Comparison of ENCODE assay signal across 14 mouse cellular contexts in the genomic region with DNA sequence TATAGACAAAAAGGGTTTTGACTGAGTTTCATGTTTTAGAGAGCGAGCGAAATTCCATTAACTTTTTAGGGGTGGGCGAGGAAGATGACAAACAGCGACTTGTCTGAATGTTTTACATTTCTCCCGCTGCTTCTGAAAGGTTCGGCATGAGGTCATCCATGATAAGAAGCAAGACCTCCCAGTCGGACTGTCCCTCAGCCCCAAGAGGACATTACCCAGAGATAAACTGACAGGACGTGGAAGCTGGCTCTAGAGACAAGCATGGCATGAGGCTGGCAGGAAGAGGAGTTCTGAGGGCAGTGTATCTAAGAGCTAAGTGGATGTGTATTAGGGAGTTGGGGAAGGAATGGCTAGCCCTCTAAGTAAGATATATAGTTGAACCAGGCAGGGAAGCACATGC.
DNase-seq lines count a peak whose midpoint lies in the region; ATAC-seq and TF ChIP-seq lines count a peak whose summit lies in the region.
"Had no signal": no experiment of that assay in that cellular context is flagged by ENCODE, and none has a peak within 500 bp of the region (broad histone marks: within the 10 kb centered on the region; RNA-seq: fewer than 3 reads in every experiment).

No protein-coding gene starts in this region.

- no peak for TF ChIP-seq CTCF in liver, postnatal 0 days (IDR thresholded peaks at IDR 0.05; ENCODE audit: low read depth)
- TF ChIP-seq CTCF in forebrain, postnatal 0 days (IDR thresholded peaks at IDR 0.05; ENCODE audit: low read depth) = no peak

- H3K27ac ChIP-seq in liver, embryonic 12.5 days = peak overlapping the region; percentile 68
- H3K27ac ChIP-seq in liver, postnatal 0 days (ENCODE audit: low read depth) = no peak overlapping the region
- peak overlapping the region; percentile 81 for H3K27ac ChIP-seq in heart, embryonic 15.5 days
- H3K27ac ChIP-seq in stomach, embryonic 14.5 days (ENCODE audit: low read length) = 0 out of 2 replicates have a peak overlapping the region, but pooled peaks have one; percentile 40
- H3K27ac ChIP-seq in forebrain, postnatal 0 days (ENCODE audit: low read depth, low read length) = no peak overlapping the region
- H3K27ac ChIP-seq: forebrain, embryonic 13.5 days; hindbrain, embryonic 12.5 days had no signal

- no peak overlapping the region for H3K9ac ChIP-seq in liver, embryonic 12.5 days
- no peak overlapping the region for H3K9ac ChIP-seq in liver, postnatal 0 days (replicated peaks)
- H3K9ac ChIP-seq in heart, embryonic 15.5 days = no peak overlapping the region
- H3K9ac ChIP-seq in stomach, embryonic 14.5 days (replicated peaks; ENCODE audit: low read depth, low read length) = no peak overlapping the region
- H3K9ac ChIP-seq in forebrain, postnatal 0 days = no peak overlapping the region
- H3K9ac ChIP-seq: forebrain, embryonic 13.5 days; hindbrain, embryonic 12.5 days; limb, embryonic 13.5 days had no signal

- no peaks in the 10 kb centered on the region for H3K36me3 ChIP-seq in liver, embryonic 12.5 days
- H3K36me3 ChIP-seq in liver, postnatal 0 days (replicated peaks; ENCODE audit: insufficient read depth, low read length) = no peaks in the 10 kb centered on the region
- no peaks in the 10 kb centered on the region for H3K36me3 ChIP-seq in heart, embryonic 15.5 days
- H3K36me3 ChIP-seq in stomach, embryonic 14.5 days (ENCODE audit: control insufficient read depth, insufficient read depth, low read length) = no peaks in the 10 kb centered on the region
- no peaks in the 10 kb centered on the region for H3K36me3 ChIP-seq in forebrain, postnatal 0 days (ENCODE audit: insufficient read depth)
- H3K36me3 ChIP-seq: hindbrain, embryonic 12.5 days; limb, embryonic 13.5 days had no signal

- H3K4me1 ChIP-seq in liver, embryonic 12.5 days = peaks cover 18% of the 10 kb centered on the region
- no peaks in the 10 kb centered on the region for H3K4me1 ChIP-seq in liver, postnatal 0 days (ENCODE audit: insufficient read depth)
- H3K4me1 ChIP-seq in heart, embryonic 15.5 days (replicated peaks) = peaks cover 45% of the 10 kb centered on the region
- H3K4me1 ChIP-seq in stomach, embryonic 14.5 days (ENCODE audit: control insufficient read depth, insufficient read depth, low read length) = peaks cover 26% of the 10 kb centered on the region; the same call in 1 of the 2 replicates
- H3K4me1 ChIP-seq in forebrain, postnatal 0 days (ENCODE audit: insufficient read depth) = peaks cover 4% of the 10 kb centered on the region; the same call in 1 of the 2 replicates

- 31% methylated on average over 8 of the region's 8 CpGs for WGBS in liver, embryonic 12.5 days (ENCODE audit: insufficient replicate concordance)
- 48% methylated on average over 8 of the region's 8 CpGs for WGBS in liver, postnatal 0 days (ENCODE audit: insufficient replicate concordance)
- 21% methylated on average over 8 of the region's 8 CpGs for WGBS in heart, embryonic 15.5 days
- WGBS in stomach, embryonic 14.5 days = 27% methylated on average over 8 of the region's 8 CpGs
- 74% methylated on average over 8 of the region's 8 CpGs for WGBS in forebrain, postnatal 0 days

- 0 out of 2 replicates have a peak, but pooled peaks have one; percentile 42 for ATAC-seq in liver, embryonic 12.5 days
- ATAC-seq in liver, postnatal 0 days = no peak
- ATAC-seq in heart, embryonic 15.5 days (replicated peaks; ENCODE audit: insufficient number of reproducible peaks, insufficient read depth, low FRiP score, low read depth) = no peak
- no peak for ATAC-seq in stomach, embryonic 14.5 days (ENCODE audit: insufficient number of reproducible peaks, insufficient read depth, low FRiP score, low read depth)
- no peak for ATAC-seq in forebrain, postnatal 0 days

- no peak overlapping the region for H3K4me3 ChIP-seq in liver, embryonic 12.5 days
- H3K4me3 ChIP-seq in liver, postnatal 0 days (ENCODE audit: low read depth, low read length) = no peak overlapping the region
- no peak overlapping the region for H3K4me3 ChIP-seq in heart, embryonic 15.5 days
- H3K4me3 ChIP-seq in stomach, embryonic 14.5 days (ENCODE audit: low read depth, low read length) = no peak overlapping the region
- H3K4me3 ChIP-seq in forebrain, postnatal 0 days (ENCODE audit: low read depth, low read length) = no peak overlapping the region
- H3K4me3 ChIP-seq: forebrain, embryonic 13.5 days; hindbrain, embryonic 12.5 days; limb, embryonic 13.5 days had no signal

- no peak for DNase-seq in liver, postnatal 0 days
- DNase-seq in heart, adult 8-10 months (ENCODE audit: low spot score) = peak; percentile 35
- no peak for DNase-seq in left cerebral cortex, adult 8-10 months (ENCODE audit: low spot score in 2 of 2)
- DNase-seq in forebrain, postnatal 0 days = no peak
- DNase-seq: cerebellum, adult 8-10 months; kidney, postnatal 10 days; right cerebral cortex, postnatal 14 days had no signal

- no peak overlapping the region for H3K4me2 ChIP-seq in liver, embryonic 12.5 days
- no peak overlapping the region for H3K4me2 ChIP-seq in liver, postnatal 0 days (ENCODE audit: low read depth, low read length)
- H3K4me2 ChIP-seq in heart, embryonic 15.5 days = peak overlapping the region; percentile 29
- H3K4me2 ChIP-seq in stomach, embryonic 14.5 days (replicated peaks; ENCODE audit: low read depth, low read length) = no peak overlapping the region
- H3K4me2 ChIP-seq in forebrain, postnatal 0 days (ENCODE audit: low read depth) = no peak overlapping the region
- H3K4me2 ChIP-seq: forebrain, embryonic 13.5 days; hindbrain, embryonic 12.5 days; limb, embryonic 13.5 days had no signal

- no peaks in the 10 kb centered on the region for H3K27me3 ChIP-seq in liver, embryonic 12.5 days (replicated peaks)
- no peaks in the 10 kb centered on the region for H3K27me3 ChIP-seq in liver, postnatal 0 days (ENCODE audit: insufficient read depth, low read length)
- no peaks in the 10 kb centered on the region for H3K27me3 ChIP-seq in heart, embryonic 15.5 days
- no peaks in the 10 kb centered on the region for H3K27me3 ChIP-seq in stomach, embryonic 14.5 days (ENCODE audit: control insufficient read depth, insufficient read depth, low read length)
- H3K27me3 ChIP-seq in forebrain, postnatal 0 days (ENCODE audit: insufficient read depth, low read length) = no peaks in the 10 kb centered on the region
- H3K27me3 ChIP-seq: CH12.LX; forebrain, embryonic 13.5 days; hindbrain, embryonic 12.5 days had no signal

- no peaks in the 10 kb centered on the region for H3K9me3 ChIP-seq in liver, embryonic 12.5 days (replicated peaks)
- no peaks in the 10 kb centered on the region for H3K9me3 ChIP-seq in liver, postnatal 0 days (ENCODE audit: low read length)
- no peaks in the 10 kb centered on the region for H3K9me3 ChIP-seq in heart, embryonic 15.5 days (replicated peaks)
- H3K9me3 ChIP-seq in stomach, embryonic 14.5 days (ENCODE audit: control insufficient read depth, low read depth, low read length) = no peaks in the 10 kb centered on the region
- no peaks in the 10 kb centered on the region for H3K9me3 ChIP-seq in forebrain, postnatal 0 days (ENCODE audit: low read length)
- H3K9me3 ChIP-seq: forebrain, embryonic 13.5 days; hindbrain, embryonic 12.5 days; limb, embryonic 13.5 days had no signal

- no peak for TF ChIP-seq EP300 in liver, postnatal 0 days (IDR thresholded peaks at IDR 0.05; ENCODE audit: low read depth)

Comparison
In these comparisons a context has a peak if more than half of its experiments do, and no peak if none do; other contexts are left out.
1. H3K27ac ChIP-seq: peak in liver, embryonic 12.5 days (single experiment), heart, embryonic 15.5 days (single experiment) and stomach, embryonic 14.5 days (single experiment); none in liver, postnatal 0 days (single experiment) and forebrain, postnatal 0 days (single experiment).